Mouse (Mus musculus) 416B (cell line): Measurements from ENCODE around the gene Galntl5.
"Not testable (repeated sequence)": the region's sequence is repeated elsewhere in the genome, so short reads cannot be mapped to it uniquely, and the experiment has no call there.

Experiments used
- DNase-seq: peaks from one replicate; pipeline ENCODE4 v3.0.0; 2011; ENCODE audit warnings: low read depth

Galntl5 gene

DNA sequence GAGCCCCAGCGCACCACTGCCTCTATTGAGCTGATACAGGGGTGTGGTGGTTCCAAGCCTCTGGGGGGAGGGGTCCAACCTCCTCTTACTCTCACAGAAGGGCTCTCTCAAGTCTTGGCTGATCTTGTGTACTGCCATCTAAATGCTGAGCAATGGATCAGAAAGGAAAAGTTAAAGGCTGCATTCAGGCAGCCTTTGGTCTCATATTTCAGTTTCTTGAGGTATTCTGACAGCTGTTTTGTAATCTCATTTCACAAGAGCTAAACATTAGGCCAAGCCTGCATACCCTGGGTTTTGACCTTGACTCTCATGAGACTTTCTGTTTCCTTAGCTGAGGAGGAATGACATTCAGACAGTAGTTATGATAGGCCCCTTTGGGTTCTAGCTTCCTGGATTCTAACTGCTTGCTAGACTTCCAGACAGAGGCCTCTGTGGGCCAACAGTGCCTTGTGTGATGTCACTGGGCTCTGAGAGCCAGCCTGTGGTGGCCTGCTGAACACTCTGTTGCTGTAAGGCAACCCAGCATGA lies at the start of gene Galntl5:
Galntl5 (plus strand) TSS at position 457 of the 528 bp plus-strand sequence.
- peak; percentile 86 for DNase-seq

DNA sequence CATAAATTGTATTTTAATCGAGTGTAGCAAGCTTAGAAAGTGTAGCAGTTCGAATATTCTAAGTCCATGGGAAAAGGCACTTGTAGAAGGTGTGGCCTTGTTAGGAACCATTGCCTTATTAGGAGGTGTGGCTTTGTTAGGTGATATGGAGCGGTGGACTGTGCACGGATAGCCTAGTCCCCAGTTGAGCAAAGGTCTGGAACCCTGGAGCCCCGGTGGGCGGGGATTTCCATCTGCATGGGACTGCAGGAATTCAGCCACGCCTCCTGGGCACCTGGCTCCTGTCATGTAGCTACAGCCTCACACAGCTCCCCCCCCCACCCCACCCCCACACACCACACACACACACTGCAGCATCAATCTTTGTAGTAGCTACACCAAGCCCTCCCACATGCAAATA lies 34.6 kb upstream of the Galntl5 start:
- DNase-seq = no peak

DNA sequence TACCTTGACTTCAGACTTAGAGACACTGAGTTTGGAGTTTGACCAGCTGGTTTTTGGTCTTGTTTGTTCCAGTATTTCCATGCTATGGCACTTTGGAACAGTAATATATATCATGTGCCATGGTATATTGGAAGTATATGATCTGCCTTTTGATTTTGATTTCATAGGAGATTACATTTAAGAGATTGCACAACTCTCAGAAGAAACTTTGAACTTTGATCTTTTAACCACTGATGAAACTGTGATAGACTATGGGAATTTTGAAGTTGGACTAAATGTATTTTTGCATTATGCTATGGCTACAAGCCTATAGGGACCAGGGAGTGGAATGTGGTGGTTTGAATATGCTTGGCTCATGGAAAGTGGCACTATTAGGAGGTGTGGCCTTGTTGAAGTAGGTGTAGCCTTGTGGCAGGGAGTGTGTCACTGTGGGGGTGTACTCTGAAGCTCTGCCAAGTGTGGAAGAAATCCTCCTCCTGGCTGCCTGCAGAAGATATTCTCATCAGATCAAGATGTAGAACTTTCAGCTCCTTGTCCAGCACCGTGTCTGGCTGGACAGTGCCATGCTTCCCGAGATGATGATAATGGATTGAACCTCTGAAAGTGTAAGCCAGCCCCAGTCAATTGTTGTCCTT lies 31.8 kb upstream of the Galntl5 start:
- no peak for DNase-seq

DNA sequence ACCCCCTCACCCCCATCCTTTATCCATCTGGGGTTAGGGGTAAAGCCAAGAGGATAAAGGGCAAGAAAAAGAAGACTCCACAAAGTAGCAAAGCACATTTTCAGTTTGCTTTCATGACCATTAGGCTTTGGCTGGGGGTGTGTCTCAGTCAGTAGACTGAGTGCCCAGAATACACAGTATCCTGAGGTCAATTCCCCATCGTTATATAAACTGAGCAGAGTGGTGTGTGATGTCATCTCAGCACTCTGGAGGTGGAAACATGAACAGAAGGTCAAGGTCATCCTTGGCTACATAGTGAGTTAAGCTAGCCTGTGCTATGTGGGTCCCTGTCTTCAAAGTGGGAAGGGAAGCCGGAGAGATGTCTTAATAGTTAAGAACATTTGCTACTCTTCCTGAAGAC lies 27.8 kb upstream of the Galntl5 start:
- DNase-seq = no peak

DNA sequence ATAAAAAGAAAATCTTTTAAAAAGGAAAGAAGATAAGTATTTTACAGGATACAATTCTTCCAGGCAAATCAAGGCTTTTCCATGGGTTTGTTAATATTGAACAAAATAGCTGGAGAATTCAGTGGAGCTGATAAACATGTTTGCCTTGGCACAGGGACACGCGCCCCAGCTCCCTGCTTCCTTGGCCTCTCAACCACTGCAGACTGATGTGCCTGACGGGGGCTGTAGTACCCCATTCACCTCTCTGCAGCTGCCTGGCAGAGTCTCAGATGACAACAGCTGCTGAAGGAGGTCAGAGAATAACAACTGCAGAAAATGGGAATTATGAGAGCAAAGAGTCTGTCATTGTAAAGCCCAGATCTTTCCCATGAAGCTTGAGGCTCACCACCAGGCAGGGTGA lies 27.3 kb upstream of the Galntl5 start:
- DNase-seq = no peak

DNA sequence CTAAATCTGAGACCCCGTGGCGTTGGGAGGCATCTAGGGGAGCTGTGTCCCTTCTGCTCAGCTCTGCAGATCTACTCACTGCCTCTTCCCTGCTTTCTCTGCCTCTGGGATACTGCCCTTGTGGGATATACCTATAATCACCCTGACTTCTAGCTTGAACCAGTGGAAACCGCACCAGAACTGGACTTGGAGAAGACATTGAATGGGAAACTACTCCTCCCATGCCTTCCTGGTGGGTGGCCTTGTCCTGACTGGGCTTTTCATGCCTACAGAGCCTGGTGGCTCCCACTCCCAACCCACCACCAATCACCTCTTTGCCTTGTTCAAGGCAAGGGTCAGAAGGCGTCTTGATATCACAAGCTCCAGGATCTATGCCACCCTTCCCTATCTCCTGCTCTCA lies 26.4 kb upstream of the Galntl5 start:
- DNase-seq = no peak

DNA sequence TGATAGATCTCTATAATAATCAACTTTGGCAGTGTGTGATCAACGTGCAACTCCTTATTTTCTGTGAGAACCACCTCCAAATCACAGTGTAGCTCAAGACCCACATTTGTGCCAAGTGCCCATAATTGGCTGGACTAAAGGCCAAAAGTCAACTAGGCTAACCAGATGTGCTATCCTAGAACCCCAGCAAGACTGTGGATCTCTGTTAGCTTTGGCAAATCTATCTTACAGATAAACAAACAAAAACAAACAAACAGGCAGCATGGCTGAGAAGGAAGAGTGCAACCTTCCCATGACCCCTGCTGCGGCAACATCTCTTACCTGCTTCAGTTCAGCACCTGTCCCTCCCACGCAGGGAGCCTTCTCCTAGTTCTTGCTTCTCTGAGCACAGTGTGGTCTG lies 25.9 kb upstream of the Galntl5 start:
- no peak for DNase-seq

DNA sequence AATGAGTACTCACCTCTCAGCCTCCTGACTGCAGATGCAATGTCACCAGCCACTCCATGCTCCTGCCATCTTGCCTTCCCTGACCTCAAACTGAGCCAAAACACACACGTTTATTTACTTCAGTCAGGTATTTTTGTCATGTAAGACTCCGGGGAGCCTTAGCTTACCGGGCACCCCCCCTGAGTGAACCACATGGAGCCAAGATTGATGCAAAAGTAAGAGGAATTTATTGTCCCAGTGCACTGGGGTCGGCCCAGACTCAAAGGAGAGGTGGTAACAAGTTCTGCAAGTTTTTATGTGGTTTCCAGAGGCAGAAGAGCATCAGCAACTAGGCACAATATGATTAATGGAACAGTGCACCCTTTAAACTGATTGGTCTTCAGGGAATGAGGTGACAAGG lies 24.1 kb upstream of the Galntl5 start:
- DNase-seq = no peak

DNA sequence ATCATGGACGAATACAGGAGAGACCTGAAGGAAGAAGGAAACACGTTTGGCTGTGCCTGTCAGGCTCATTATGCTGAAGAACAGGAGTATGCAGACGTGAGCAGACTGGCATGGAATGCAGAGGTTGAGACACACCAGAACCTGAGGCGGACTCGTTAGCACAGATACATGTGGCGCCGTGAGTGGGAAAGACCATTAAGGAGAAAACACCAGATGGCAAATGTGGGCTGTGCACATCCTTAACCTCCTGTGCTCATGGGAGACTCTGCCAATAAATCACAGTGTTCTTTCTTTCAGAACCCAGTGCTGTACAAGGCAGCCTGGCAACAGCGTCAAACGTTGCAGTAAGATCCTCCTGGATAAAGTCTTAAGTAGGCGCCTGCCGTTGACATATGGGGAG lies 20.7 kb upstream of the Galntl5 start:
- no peak for DNase-seq

DNA sequence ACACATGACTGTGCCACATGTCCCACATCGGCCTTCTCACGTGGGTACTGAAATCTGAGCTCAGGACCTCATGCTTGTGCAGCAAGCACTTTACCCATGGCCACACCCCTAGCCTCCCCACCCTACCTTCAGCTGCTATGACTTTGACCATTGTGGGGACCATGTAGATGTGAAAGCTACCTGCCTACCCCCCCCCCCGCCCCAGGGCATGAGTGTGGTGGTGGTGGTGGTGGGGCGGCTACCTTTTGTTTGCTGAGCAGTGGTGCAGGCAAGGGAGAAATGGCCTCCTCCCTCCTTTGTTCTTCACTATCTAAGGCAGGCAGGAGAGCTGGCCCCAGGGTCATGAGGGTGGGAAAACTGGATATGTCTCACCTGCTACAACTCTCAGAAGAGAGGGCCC lies 18.3 kb upstream of the Galntl5 start:
- no peak for DNase-seq

DNA sequence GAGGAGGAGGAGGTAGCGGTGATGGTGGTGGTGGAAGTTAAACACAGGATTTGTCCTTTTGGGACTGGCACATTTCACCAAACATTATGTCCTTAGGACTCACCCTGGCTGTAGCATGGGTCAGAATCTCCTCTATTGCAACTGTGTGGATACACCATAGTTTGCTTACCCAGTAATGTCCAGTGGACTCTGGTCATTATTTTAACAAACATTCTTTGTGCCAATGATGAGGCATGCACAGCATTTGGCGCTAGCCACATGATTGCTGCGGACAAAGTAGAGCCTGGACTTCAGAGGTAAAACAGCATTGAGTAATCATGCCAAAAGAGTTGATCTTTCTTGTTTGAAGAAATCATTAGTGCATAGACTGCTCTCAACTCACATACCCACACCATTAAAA lies 17.3 kb upstream of the Galntl5 start:
- DNase-seq = no peak

DNA sequence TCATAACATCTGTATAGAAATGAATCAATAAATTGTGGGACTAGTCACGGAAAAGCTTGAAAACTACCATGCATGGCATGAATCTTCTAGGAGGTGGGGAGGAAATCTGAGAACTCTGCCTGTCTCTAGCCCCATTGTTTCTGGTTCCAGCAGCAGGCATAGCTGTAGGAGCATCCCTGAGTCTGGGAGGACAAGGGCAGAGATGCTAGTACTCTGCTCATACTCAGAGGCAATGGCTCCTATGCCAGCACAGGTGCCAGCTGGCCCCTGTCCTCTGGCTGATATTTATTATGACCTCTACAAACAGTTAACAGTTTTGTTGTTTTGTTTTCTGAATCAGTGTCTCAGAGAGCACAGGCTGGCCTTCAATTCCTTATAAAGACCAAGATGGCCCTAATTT lies 16.9 kb upstream of the Galntl5 start:
- DNase-seq = no peak

DNA sequence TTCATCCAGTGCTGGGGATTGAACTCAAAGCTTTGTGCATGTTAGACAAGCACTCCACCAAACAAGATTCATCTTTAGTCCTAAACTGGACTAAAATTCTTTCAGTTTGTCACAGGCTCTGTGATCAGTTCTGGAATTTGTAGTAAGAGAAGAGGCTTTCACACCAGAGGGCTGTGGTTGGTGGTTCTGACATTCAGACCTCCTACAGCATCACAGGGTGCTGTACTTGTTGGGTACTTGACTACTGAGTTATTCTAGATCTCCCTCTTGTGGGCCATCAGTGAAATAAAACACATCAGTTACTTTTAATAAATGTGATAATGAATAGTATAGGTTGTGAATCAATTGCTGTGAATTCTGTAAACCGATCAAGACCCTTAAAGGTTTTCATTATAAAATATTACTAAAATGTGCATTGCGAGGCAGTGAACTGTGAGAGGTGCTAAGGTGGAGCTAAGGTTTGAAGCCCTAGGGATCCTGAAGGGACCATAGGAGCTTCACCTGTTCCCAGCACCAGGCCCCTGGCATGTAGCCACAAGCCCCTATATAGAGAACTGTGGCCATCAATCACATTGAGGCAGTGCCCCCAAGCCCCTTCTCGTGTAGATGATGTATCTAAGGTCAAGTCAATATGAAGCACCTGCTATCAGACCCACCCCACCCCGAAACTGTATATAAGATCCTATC lies 16.0 kb upstream of the Galntl5 start:
- peak; percentile 39 for DNase-seq

DNA sequence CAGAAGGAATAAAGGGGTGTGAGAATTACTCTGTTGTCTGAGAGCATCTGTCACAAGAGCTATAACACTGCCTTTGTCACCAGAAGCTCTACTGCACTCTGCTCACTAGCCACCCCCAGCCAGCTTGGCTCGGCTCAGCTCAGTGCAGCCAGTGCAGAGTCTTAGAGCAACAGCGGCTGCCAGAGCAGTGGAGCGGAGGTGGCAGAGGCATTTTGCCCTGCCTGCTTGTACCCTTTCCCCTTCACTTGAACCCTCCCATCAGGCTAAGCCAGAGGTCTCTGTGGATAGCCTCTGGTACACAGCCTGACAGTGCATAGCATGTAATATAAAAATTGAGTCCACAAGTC lies 15.5 kb upstream of the Galntl5 start:
- DNase-seq = no peak

DNA sequence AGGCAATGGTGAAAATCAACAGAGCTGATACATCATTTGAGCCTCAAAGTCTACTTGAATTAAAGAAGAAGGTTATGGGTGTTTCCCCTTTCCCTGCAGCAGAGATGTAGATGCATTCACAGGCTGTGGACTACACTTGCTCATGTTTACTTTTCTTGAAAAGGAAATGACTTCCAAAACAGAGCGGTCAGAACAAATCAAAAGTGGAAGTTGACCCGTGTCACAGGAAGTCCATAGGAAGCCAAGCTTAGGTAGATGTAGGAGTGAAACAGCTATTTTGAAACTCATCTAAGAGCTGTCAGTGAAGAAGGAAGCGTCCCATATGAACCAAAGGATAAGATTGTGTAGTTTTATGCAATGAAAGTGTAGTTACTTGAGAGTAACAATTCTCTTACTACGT lies 14.6 kb upstream of the Galntl5 start:
- peak; percentile 22 for DNase-seq

DNA sequence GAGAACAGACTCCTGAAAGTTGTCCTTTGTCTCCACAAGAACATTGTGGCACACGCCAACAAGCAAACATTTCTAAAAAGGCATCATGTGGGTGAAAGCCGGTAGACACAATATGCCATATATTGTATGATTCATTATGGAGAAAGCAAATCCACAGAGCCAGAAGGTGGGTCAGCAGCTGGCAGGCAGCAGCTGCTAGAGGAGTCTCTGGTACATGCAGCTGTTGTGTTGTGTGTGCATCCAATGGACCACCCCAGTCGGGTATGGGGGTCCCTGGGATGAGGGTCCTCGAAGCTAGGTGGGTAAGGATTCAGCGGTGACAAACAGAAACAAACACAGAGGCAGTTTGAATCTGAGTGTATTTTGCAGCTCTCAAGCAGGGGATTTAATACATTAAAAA lies 3.3 kb upstream of the Galntl5 start:
- DNase-seq = not testable (repeated sequence)

DNA sequence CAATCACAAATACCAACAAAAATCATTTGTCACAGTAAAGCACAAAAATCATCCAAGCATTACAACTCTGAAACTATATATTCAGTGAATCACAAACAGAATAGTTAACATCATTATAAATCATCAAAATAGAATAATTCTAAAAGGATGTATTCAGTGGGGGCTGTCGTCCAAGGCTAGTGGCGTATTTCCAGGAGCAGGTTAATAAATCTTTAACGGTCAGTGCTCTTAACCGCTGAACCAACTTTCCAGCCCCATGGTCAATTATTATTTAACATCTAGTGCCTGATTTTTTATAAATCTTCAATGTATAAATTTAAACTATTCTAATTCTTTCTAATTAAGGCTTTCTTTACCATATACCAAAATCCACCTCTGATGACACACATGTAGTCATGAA lies 2.7 kb upstream of the Galntl5 start:
- DNase-seq = not testable (repeated sequence)

DNA sequence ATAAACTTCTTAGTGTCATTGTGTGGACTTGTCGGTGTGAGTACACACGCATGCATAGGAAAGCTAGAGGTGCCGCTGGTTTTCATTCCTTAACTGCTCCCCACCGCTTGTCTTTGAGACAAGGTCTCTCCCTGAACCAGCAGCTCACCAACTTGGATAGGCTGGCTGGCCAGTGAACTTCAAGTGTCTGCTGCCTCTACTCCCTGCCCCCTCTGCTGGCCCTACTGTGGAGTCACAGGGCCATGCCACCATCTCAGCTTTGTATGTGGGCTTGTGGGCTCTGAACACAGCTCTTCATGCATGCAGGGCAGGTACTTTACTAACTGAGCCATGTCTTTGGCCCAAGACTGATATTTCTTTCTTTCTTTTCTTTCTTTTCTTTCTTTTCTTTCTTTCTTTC lies 2.0 kb upstream of the Galntl5 start:
- DNase-seq = peak; percentile 35

DNA sequence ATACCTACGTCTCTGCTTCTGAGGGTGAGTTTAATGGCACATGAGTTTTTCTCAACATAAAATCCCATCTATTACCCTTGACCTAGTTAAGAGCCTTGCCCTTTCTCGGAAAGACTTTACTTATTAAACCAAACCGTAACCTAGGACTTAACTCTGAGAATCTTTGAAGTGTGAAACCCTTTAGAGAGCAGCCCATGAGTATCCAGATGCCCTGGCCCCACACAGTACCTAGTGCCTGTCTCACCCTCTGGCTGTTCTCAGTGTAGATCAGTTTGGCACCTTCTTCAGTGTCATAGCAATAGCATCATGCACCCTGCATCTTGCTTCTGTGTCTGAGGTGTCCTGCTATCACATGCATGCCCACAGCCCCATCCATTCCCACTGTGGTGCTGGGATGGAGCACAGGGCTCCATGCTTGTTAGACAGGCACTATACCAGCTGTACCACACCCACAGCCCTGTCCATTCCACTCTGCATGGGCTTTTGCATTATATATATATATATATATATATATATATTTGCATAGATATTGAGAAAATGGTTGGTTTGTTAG lies 1.2 kb upstream of the Galntl5 start:
- no peak for DNase-seq

DNA sequence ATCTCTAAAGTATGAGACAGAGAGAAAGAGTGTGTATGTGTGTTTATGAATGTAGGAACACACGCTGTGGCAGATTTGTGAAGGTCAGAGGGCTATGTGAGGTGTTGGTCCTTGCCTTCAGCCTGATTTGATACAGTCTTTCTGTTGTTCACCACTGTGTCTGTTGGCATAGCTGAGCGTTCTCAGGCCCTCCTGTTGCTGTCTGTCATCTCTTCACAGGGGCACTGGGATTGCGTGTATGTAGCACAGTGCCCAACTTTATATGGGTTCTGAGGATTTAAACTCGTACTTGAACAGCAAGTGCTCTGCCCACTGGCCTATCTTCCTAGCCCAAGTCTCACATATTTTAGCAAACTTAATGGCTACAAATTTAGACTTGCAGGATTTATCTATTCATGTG lies 2.3 kb downstream of the Galntl5 start:
- DNase-seq = no peak

DNA sequence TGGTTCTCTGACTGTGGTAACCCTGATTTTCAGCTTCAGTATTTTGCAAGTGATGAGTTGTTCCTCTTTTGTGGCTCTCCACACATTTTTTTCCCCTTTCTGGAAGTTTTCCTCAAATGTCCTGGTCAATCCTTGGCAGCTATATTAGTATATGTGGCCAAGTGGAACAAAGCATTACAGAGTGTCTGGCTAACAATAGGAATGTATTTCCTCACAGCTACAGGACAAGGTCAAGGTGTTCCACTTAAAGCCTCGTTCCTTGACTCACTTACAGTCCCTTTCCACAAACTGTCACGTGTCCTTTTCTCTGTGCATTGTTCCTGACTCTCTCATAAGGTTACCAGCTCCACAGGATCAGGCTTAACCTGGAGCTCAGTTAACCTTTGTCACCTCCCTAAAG lies 3.3 kb downstream of the Galntl5 start:
- DNase-seq = no peak

DNA sequence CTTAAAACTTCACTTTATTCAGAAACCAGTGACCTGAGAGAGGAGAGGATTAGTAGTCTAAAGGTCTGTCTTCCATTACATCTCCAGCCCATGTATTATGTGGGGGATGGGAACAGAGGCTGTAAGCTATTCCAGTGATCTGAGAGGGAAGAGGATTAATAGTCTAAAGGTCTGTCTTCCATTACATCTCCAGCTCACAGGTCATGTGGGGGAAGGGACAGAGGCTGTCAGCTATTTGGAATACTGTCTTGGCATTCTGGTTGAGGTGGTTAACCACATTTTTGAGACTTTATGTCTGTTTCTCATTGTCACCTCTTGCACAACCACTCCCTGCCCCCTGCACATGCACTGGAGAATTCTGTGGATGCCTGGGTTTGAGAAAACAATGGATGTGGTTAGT lies 6.5 kb downstream of the Galntl5 start:
- DNase-seq = peak; percentile 11

DNA sequence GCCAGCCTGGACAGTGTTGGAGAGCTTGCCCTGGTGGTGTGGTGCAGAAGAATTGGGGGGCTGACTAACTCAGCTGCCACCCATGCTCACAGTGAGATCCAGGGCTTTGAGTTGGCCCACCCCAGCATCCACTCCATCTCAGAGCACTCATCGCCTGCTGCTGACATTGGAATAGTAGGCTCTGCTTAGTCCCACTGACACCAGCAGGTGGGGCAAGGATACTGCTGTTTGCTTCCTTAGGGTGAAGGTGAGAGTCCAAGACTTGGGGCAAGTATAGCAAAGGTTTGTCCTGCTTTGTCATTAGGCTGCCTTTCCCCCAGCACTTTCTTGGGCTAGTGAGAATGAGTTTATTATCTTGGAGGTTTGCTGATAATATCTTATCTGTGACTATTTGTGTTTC lies 7.5 kb downstream of the Galntl5 start:
- DNase-seq = peak; percentile 40

DNA sequence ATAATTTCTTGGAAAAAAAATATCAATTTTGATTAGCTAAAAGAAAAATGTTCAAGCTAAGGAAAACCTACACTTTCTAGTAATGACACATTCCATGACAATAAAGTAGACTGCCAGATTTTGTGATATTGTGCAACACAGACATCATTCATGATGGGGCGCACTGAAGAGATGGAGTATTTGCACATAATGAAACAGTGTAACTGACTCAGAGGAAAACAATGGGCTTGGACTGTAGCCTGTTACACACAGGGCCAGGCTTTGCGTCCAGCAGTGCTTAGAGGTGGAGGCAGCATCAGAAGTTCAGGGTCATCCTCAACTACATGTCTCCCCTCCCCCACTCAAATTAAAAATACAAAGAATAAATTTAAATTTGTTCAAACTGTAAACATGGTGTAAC lies 9.3 kb downstream of the Galntl5 start:
- DNase-seq = no peak
